Mouse (Mus musculus): ENCODE results near the gene Sestd1. TPM values are rescaled to one million over a fixed set of nuclear protein-coding genes. Genes with fewer than 3 reads are reported as not detected.

The Sestd1 gene
- polyA plus RNA-seq, 1 experiment: 15.2 TPM

DNA sequence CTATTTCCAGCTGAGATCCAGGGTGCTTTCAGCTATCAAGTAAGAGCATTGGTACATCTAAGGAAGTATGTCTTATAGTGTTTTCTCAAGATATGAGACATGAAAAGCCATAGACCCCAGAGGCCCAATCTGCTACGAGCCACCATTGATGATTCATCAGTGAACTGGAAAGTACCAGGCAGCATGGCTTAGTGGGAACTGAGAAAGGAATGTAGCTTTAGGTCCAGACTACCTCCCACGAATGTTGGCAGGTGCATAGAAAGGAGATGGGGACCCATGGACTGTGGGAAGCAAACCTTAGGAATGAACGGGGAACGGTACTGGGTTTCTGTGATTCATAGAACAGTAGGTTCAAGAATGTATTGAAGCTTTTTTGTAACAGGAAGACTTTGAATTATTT is 114.0 kb downstream of the Sestd1 start:
- Histone ChIP-seq H3K27me3 (ENCODE audit: control insufficient read depth, insufficient read depth, insufficient read length) (no peaks in the 10 kb centered on the region), H3K79me2 (ENCODE audit: control insufficient read depth, insufficient read depth) (no peaks in the 10 kb centered on the region), H3K79me3 (ENCODE audit: low read depth) (no peaks in the 10 kb centered on the region), H3K4me3 (ENCODE audit: insufficient read depth, poor library complexity, severe bottlenecking) (no peak overlapping the region), H3ac (ENCODE audit: control insufficient read depth, insufficient read length, low read depth) (no peak overlapping the region), H3K36me3 (ENCODE audit: control insufficient read depth, insufficient read depth) (no peaks in the 10 kb centered on the region)
- TF ChIP-seq MYOD1 (IDR thresholded peaks at IDR 0.05; ENCODE audit: control insufficient read depth, insufficient read length, low read depth): no peak

- no peaks in the 10 kb centered on the region for H3K79me3 ChIP-seq (ENCODE audit: low read depth)
- no peak overlapping the region for H3K4me3 ChIP-seq (ENCODE audit: insufficient read depth, poor library complexity, severe bottlenecking)
- TF ChIP-seq FOSL1 (IDR thresholded peaks at IDR 0.05; ENCODE audit: insufficient read depth, low read length, poor library complexity, severe bottlenecking) (no peak), CEBPB (IDR thresholded peaks at IDR 0.05; ENCODE audit: low read depth) (no peak), MYOD1 (IDR thresholded peaks at IDR 0.05; ENCODE audit: control insufficient read depth, insufficient read length, low read depth) (no peak), USF1 (IDR thresholded peaks at IDR 0.05; ENCODE audit: low read depth) (no peak), MAX (IDR thresholded peaks at IDR 0.05) (no peak), CTCF (IDR thresholded peaks at IDR 0.05; ENCODE audit: control insufficient read depth, insufficient read depth, insufficient read length) (no peak), MYOG (IDR thresholded peaks at IDR 0.05; ENCODE audit: control insufficient read depth, extremely low read depth, insufficient read length) (no peak)
- no peak overlapping the region for H3ac ChIP-seq (ENCODE audit: control insufficient read depth, insufficient read length, low read depth)
- H3K36me3 ChIP-seq (ENCODE audit: control insufficient read depth, insufficient read depth): no peaks in the 10 kb centered on the region
- no peaks in the 10 kb centered on the region for H3K27me3 ChIP-seq (ENCODE audit: control insufficient read depth, insufficient read depth, insufficient read length)
- no peaks in the 10 kb centered on the region for H3K79me2 ChIP-seq (ENCODE audit: control insufficient read depth, insufficient read depth)
Measured at GRCm38 (mm10) chr2:77164662-77165061, 115.7 kb downstream of the Sestd1 start.

- H3K4me3 ChIP-seq (ENCODE audit: insufficient read depth, poor library complexity, severe bottlenecking): no peak overlapping the region
- no peaks in the 10 kb centered on the region for H3K79me3 ChIP-seq (ENCODE audit: low read depth)
- H3ac ChIP-seq (ENCODE audit: control insufficient read depth, insufficient read length, low read depth): no peak overlapping the region
- no peaks in the 10 kb centered on the region for H3K79me2 ChIP-seq (ENCODE audit: control insufficient read depth, insufficient read depth)
- no peaks in the 10 kb centered on the region for H3K36me3 ChIP-seq (ENCODE audit: control insufficient read depth, insufficient read depth)
- no peaks in the 10 kb centered on the region for H3K27me3 ChIP-seq (ENCODE audit: control insufficient read depth, insufficient read depth, insufficient read length)
- TF ChIP-seq CEBPB (IDR thresholded peaks at IDR 0.05; ENCODE audit: low read depth) (no peak), CTCF (IDR thresholded peaks at IDR 0.05; ENCODE audit: control insufficient read depth, insufficient read depth, insufficient read length) (no peak), MYOD1 (IDR thresholded peaks at IDR 0.05; ENCODE audit: control insufficient read depth, insufficient read length, low read depth) (no peak), USF1 (IDR thresholded peaks at IDR 0.05; ENCODE audit: low read depth) (no peak), MAX (IDR thresholded peaks at IDR 0.05) (no peak), FOSL1 (IDR thresholded peaks at IDR 0.05; ENCODE audit: insufficient read depth, low read length, poor library complexity, severe bottlenecking) (no peak), MYOG (IDR thresholded peaks at IDR 0.05; ENCODE audit: control insufficient read depth, extremely low read depth, insufficient read length) (no peak)
Measured at GRCm38 (mm10) chr2:77163381-77163780, 117.0 kb downstream of the Sestd1 start.

- Histone ChIP-seq H3K27me3 (ENCODE audit: control insufficient read depth, insufficient read depth, insufficient read length) (no peaks in the 10 kb centered on the region), H3ac (ENCODE audit: control insufficient read depth, insufficient read length, low read depth) (no peak overlapping the region), H3K36me3 (ENCODE audit: control insufficient read depth, insufficient read depth) (no peaks in the 10 kb centered on the region), H3K79me2 (ENCODE audit: control insufficient read depth, insufficient read depth) (no peaks in the 10 kb centered on the region), H3K79me3 (ENCODE audit: low read depth) (no peaks in the 10 kb centered on the region), H3K4me3 (ENCODE audit: insufficient read depth, poor library complexity, severe bottlenecking) (no peak overlapping the region)
- TF ChIP-seq MAX (IDR thresholded peaks at IDR 0.05) (no peak), USF1 (IDR thresholded peaks at IDR 0.05; ENCODE audit: low read depth) (no peak), CEBPB (IDR thresholded peaks at IDR 0.05; ENCODE audit: low read depth) (no peak)
Measured at GRCm38 (mm10) chr2:77162135-77162534, 118.3 kb downstream of the Sestd1 start.

- Histone ChIP-seq H3K79me2 (ENCODE audit: control insufficient read depth, insufficient read depth) (no peaks in the 10 kb centered on the region), H3K27me3 (ENCODE audit: control insufficient read depth, insufficient read depth, insufficient read length) (no peaks in the 10 kb centered on the region), H3K36me3 (ENCODE audit: control insufficient read depth, insufficient read depth) (no peaks in the 10 kb centered on the region), H3K4me3 (ENCODE audit: insufficient read depth, poor library complexity, severe bottlenecking) (no peak overlapping the region), H3ac (ENCODE audit: control insufficient read depth, insufficient read length, low read depth) (no peak overlapping the region), H3K79me3 (ENCODE audit: low read depth) (no peaks in the 10 kb centered on the region)
- TF ChIP-seq MYOG (IDR thresholded peaks at IDR 0.05; ENCODE audit: control insufficient read depth, extremely low read depth, insufficient read length) (no peak), CEBPB (IDR thresholded peaks at IDR 0.05; ENCODE audit: low read depth) (no peak), MAX (IDR thresholded peaks at IDR 0.05) (no peak), MYOD1 (IDR thresholded peaks at IDR 0.05; ENCODE audit: control insufficient read depth, insufficient read length, low read depth) (no peak), FOSL1 (IDR thresholded peaks at IDR 0.05; ENCODE audit: insufficient read depth, low read length, poor library complexity, severe bottlenecking) (no peak), CTCF (IDR thresholded peaks at IDR 0.05; ENCODE audit: control insufficient read depth, insufficient read depth, insufficient read length) (no peak), USF1 (IDR thresholded peaks at IDR 0.05; ENCODE audit: low read depth) (no peak)
Measured at GRCm38 (mm10) chr2:77157546-77157945, 122.8 kb downstream of the Sestd1 start.

DNA sequence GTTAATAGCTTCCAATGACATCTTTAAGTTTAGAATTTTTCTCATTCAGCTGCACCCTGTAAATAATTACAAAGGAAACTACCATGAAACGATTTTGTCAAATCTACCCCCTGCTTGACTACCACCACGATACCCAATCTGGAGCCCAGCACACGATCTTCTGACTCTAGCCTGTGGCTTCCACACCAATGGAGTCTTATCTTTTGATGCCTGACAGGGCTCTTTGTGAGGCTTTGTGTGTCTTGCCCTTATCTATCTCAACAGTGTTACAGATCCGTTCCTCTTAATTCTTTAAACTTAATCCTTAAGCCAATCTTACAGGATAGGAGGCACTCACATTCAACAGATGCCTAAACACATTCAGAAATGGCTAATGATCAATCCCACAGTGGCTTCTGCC is 126.3 kb downstream of the Sestd1 start:
- Histone ChIP-seq H3K79me2 (ENCODE audit: control insufficient read depth, insufficient read depth) (no peaks in the 10 kb centered on the region), H3K36me3 (ENCODE audit: control insufficient read depth, insufficient read depth) (no peaks in the 10 kb centered on the region), H3ac (ENCODE audit: control insufficient read depth, insufficient read length, low read depth) (no peak overlapping the region), H3K27me3 (ENCODE audit: control insufficient read depth, insufficient read depth, insufficient read length) (no peaks in the 10 kb centered on the region), H3K4me3 (ENCODE audit: insufficient read depth, poor library complexity, severe bottlenecking) (no peak overlapping the region), H3K79me3 (ENCODE audit: low read depth) (no peaks in the 10 kb centered on the region)
- no peak for TF ChIP-seq MAX (IDR thresholded peaks at IDR 0.05)
- no peak for TF ChIP-seq MYOG (IDR thresholded peaks at IDR 0.05; ENCODE audit: control insufficient read depth, extremely low read depth, insufficient read length)
- TF ChIP-seq CTCF (IDR thresholded peaks at IDR 0.05; ENCODE audit: control insufficient read depth, insufficient read depth, insufficient read length): no peak
- no peak for TF ChIP-seq FOSL1 (IDR thresholded peaks at IDR 0.05; ENCODE audit: insufficient read depth, low read length, poor library complexity, severe bottlenecking)
- TF ChIP-seq USF1 (IDR thresholded peaks at IDR 0.05; ENCODE audit: low read depth): no peak
- TF ChIP-seq MYOD1 (IDR thresholded peaks at IDR 0.05; ENCODE audit: control insufficient read depth, insufficient read length, low read depth): no peak
- no peak for TF ChIP-seq CEBPB (IDR thresholded peaks at IDR 0.05; ENCODE audit: low read depth)

Data from C2C12 (cell line).